Mouse (Mus musculus): ENCODE measurements around the gene Galnt2.

GRCm38 (mm10) chr8:124343991-124344390, 112.8 kb downstream of the Galnt2 start:
- TF ChIP-seq EP300 (IDR thresholded peaks at IDR 0.05; ENCODE audit: low read depth) (no peak), CTCF (IDR thresholded peaks at IDR 0.05; ENCODE audit: low read depth) (no peak)

Measured in heart, postnatal 0 days (tissue).